Mouse (Mus musculus): ENCODE results near the gene Naa11.

Gene Naa11

DNA sequence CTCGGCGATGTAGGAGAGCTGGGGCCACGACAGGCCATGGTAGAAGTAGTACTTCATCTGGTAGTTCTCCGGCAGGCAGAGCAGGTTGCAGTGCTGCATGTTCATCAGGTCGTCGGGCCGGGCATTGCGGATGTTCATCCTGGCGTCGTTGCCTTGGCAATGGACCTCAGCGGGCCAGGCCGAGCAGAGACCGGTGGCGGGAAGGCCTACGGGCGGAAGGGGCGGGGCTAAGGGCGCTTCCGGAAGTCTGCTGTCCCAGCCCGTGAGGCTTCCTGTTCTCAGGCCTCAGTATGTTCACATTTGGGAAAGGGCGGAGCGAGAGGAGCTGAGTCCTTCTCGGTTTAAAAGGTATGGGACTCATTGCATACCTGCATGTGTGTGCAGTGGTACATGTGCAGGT is at the start of gene Naa11:
Gene Naa11 (minus strand): TSS at position 220 of the 400 bp plus-strand sequence.
- DNase-seq: no peak

DNA sequence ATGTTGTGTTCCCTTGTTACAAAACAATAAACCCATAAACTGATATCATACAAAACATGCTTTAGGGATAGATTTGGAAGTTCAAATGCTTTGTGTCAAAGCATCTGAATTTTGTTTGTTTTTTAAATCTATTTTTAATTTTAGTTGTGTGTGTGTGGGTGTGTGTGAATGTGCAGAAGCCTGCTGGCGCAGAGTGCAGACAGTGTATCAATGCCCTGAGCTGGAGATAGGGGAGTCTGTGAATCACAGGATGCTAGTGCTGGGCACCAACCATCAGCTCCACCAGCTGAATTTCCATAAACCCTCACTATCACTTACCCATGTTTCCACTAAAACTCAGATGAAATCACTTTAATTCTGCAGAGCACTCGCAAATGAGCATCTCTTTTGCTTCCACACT is 40.3 kb upstream of the Naa11 start:
- DNase-seq: no peak

DNA sequence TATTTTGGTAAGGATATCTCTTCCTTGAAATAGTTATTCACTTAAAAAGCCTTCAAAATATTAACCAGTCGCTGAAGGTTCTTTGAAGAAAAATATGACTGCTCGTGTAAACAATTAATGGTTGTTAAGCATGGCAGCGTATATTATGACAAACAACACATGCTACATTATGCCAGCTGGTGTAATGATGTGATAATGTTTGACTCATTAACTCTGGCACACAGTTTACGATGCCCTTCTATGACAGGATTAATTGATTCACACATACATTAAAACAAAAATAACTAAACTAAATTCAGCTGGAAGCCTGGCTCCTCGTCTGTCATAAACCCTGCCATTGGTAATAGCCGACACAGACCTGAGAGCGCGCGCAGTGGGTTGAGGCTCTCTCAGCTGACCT is 37.8 kb upstream of the Naa11 start:
- no peak for DNase-seq

DNA sequence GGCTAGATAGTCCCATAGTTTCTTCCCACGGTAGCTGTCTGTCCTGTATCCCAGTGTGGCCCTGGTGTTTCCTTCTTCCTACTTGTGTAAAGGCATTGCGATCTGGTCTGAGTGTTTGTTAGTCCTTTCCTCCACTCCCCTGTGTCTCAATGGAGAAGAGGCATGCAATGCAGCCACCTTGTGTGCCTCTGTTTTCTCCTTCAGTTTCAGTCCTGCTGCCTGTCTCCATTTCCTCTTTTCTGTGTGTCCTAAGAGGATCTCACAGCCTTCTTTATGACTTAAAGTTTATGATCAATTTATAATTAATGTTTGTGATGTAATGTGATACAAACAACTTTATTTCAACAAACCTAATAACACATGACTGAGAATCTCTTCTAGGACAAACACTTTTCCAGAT is 29.5 kb upstream of the Naa11 start:
- DNase-seq: no peak

DNA sequence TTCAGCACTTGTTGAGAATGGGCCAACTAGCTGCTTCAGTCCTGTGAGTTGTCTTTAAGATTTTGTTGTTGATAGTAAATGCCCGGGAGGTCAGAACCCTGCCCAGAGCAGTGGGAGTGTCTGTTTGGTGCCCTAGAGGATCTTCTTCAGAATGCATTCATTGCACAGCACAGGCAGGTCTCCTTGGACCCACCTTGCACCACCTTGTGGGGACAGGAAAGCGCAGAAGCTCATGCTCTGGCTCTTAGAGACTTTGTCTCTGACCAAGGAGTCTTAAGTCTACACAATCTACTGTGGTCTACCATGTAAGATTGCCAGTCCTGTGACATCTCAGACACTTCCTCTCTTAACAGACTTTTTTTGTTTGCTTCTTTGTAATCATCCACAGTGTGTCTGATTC is 25.0 kb upstream of the Naa11 start:
- no peak for DNase-seq

DNA sequence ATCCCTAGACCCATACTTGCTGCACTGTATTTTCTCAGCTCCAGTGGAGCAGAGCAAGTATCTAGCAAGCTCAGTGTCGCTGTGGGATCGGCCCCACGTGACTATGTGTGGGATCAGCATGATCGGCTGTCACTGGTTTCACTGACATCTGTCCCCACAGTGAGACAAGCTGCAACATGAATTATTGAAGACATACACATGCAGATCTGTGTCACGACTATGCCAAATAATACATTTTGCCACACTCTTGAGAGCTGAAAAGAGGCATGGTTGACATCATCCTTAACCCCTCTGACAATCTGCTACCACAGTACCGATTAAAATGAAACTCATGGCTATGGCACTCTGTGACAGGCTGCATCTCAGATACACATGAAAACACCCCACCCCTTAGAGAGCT is 23.7 kb upstream of the Naa11 start:
- no peak for DNase-seq

DNA sequence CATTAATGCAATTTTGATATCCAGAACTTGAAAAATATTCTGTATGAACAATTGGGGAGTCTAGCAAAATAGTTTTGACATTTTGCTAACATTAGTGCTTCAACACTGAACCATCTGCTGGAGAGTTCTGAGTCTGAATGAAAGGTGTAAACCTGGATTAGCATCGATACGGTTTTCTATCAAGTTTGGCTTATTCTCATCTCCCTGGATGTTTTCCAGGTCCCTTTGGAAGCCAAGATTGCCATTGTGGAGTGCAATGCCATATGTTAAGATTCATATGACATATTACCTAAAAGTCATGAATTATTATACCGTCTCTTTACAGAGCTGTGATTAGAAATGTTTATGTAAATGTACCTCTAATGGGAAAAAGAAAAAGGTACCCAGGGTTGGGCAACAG is 21.5 kb upstream of the Naa11 start:
- no peak for DNase-seq

DNA sequence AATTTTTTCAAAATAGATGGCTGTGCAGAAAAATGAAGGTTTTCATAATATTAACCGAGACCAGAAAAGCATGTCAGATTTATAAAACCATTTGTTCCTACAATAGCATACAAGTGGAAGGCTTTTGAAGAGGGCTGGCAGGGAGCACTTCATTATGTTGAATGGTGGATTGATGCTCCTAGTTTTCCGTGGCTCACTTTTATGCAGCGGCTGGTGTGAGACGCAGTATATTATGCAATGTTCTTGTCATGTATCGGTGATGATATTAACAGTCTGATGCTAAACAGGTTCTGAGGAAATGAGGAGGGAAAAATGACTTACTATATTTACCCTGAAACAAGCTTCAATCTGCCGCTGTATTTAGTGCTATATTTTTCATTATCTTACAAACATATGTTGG is 18.0 kb upstream of the Naa11 start:
- no peak for DNase-seq

DNA sequence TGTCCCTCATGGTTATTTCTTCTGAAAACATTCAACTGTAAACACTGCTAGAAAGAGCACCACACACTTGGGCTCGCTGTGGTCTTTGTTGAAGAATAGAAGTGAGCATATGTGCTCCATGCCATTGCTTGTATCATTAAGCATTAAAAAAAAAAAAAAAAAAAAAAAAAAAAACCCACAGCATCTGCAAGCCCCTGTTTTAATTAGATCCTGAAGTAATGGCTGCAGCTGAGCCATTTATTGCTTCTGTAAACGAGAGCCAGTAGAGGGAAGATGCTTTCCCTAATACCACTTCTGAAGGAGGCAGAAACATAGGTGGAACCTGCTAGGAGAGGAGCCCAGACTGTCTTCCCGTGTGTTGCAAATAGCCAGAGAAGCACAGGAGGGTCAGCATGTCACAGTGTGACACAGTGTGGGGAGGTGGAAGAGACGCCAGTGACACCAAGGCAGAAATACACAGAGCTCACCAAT is 17.1 kb upstream of the Naa11 start:
- DNase-seq: no peak

DNA sequence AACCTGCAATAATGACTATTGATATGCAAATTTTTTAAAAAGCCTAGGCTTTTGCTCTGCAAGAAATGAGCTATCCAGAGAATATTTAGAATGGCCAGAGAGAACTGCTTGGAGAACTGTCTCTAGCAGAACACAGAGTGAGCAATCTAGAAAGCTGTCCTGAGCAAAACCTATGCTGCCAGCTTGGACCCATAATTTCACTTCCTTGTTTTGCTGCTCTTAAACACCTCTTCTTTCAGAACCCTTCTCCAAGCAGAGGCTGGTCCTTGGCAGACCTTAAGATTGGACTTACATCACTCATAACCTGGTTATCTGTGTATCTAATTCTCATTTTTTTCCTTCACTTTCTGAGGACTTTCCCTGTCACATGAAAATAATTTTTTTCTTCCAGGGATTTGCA is 8.9 kb upstream of the Naa11 start:
- DNase-seq: no peak

DNA sequence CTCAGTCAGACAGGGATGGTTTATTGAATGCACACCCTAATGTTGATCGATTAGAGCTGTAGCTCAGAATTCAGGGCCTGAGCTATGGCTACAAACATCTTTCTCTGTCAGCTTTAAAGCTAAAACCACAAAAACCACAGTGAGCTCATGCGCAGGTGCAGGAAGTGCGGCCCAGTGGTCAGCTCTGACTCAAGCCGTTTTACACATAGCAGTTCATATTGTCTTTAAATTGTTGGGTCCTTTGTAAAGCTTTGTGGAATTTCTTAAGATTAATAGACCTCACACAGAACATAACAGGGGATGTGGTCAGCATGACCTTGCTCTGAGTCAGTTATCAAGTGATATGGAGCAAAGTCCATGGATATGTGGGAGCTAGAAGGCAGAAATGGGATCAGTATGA is 5.4 kb upstream of the Naa11 start:
- DNase-seq: no peak

DNA sequence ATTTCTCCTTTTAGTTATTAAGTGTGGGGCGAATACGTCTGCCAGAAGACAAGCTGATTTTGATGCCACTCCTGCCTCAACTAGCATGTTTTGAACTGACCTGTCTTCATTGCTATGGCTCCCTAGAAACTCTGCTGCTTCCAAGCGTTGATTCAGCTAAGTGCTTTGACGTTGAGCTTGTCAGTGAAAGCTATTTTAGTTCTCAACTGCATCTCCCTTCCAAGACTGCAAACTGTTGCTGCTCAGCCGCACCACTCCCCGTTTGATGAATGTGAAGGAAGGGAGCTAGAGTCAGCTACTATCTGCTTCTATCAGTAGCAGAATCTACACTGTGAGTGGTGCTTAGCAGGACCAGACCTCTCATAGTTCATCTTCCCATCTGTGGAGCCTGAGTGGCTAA is 4.6 kb downstream of the Naa11 start:
- DNase-seq: no peak

DNA sequence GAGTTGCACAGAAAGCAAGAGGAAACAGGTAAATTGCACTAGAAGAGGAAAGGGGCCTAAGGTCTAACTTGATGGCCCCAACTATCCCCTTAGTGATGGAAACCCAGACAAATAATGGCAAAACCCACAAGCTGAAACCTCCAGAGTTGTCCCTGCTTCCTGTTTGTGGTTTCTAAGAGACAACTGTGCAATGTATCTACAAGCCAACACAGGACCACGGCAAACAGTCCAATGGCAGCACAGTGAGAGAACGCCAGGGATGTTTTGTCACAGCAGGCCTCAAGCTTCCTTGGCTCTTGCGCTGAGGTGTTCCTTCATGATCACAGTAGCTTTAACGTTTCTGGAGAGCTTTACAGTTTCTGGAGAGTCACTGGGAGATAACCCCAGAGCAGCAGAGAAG is 7.8 kb downstream of the Naa11 start:
- DNase-seq: no peak

DNA sequence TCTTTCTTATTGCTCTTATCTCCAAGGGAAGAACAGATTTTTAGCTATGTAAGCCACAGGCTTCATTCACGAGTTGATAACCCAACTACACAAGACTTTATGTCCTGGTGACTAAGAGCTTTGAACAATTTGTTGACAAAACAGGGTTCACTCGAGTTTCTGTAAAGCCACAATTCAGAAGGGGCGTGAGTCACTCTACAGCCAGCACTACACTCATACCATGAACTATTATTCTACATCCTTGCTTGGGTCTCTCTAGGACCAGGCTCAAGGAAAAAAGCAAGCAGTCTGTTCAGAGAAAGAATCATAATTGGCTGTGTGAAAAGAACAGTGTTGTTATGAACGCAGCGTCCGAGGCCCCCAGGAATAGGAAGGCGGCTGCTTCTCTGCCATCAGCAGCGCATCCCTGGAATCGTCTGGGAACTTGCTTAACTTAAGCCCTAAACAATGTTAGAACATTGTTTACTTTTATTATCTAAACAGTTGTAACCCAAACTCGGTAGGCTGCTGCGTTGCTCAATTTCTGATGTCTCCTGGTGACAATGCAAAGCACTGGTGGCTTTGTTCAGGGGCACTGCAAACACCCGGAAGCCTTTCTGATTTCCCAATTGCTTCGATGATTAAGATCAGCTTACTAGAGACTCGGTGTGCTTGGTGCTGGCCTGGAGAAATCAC is 9.5 kb downstream of the Naa11 start:
- no peak for DNase-seq

DNA sequence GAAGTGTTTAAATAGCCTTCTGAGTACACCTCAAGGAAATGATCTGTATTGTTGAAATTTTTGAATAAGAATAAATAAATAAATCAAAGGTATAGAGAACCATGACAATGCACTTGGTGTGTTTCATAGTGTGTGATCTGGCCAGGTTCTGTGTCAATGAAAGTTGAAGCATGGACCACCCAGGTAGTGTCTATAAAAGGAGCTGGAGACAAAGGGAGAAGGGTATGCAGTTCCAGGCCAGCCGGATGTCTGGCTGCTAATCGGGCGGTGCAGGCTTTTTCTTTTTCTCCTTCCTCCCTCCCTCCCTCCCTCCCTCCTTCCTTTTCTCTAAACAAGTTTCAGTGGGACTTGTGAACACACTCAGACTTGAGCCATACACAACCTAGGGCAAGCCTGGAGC is 12.2 kb downstream of the Naa11 start:
- DNase-seq: no peak

DNA sequence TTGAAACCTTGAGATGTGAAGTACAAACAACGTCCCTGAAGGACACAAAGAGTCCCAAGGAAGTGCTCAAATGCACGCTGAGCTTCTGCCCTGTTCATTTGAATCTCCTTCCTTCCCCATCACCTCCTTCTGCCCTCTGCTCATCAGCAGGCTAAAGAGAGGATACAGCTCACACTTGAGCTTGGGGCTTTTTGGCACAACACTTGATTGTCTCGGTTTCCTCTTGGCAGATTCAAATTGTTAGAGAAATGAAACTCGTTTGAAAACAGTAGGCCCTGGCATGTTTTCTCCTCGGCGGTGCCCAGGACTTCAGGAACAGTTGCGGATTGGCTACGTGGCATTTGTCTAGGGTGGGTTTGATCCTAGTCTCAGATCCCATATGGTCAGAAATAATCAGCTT is 27.4 kb downstream of the Naa11 start:
- no peak for DNase-seq

DNA sequence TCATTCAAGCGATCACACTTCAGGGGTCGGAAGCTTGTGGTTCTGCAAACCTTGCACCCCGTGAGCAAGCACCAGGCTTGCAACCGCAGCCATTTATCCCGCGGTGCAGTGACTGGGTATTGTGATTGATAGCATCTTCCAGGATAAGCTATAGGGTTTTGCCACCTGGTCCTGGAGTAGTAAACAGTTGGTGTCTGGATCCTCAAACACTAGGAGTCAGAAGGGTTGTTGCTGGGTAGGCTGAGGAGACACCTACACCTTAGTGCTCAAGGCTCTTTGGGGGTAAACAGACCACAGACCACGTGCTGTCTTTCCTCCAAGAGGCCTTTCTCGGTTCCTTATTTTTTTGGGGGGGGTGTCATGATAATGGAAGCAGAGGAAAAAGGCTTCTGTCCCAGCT is 27.9 kb downstream of the Naa11 start:
- DNase-seq: no peak

DNA sequence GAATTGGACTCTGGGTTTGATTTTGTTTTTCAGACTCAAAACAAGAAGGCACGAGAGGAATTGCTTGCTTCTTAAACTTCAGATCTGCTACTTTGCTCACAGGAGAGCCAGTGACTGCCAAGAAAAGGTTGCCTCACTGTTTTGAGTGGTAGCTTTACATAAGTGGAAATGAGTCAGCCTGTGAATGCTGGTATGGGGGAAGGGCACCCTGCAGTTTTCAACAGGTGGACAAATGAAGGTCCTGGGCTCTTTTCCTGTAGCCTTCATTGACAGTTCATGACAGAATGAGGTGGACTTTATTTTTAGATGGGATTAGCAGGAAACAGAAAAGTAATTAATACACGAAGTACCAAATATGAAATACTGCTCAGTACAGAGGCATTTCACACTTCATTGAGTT is 29.6 kb downstream of the Naa11 start:
- DNase-seq: no peak

DNA sequence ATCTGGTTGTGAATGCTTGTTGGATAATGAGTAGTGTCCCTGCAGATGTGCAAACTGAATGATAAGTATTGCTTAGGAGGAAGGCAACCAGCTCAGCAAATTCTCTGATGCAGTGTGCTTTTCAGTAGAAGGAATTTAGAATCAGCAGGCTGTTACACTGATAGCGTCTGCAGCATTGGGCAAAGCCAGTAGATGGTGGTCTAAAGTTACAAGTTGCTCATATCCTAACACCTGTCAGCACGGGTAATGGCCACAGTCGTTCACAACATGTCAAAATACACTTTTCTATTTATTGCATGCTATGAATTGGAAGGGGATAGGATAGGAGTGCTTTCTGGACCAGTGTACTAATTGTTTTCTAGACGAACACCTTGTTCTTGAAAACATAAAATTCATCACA is 33.1 kb downstream of the Naa11 start:
- no peak for DNase-seq

DNA sequence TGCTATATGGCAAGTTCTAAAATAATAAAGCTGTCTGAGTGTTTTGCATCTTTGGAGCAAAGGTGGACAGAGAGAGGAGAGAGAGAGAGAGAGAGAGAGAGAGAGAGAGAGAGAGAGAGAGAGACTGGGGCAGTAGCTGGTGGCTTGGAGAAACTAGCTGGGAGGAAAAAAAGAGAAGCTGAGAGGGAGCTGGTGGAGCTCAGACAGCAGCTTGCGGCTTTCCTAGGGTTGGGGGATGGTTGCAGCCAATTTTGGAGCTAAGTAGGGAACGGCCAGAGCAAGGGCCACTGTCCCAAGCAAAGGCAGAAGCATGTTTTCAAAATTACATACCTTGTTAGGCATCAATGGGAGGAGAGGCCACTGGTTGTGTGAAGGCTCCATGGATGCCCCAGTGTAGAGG is 36.0 kb downstream of the Naa11 start:
- no peak for DNase-seq

DNA sequence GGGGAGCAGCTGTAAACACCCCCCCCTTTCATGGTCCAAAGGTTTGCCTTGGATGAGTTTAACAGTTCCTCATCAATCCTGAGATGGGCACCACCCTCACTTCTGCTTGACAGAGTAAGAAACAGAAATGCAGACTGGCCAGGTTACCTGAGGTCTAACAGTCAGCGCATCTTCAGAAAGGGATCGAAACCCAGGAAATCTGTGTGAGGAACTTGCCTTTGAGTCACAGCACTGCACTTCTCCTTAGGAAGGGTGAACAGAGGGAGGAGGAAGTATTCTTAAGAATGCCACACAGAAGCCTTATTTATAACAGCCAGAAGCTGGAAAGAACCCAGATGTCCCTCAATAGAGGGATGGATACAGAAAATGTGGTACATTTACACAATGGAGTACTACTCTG is 37.0 kb downstream of the Naa11 start:
- no peak for DNase-seq

DNA sequence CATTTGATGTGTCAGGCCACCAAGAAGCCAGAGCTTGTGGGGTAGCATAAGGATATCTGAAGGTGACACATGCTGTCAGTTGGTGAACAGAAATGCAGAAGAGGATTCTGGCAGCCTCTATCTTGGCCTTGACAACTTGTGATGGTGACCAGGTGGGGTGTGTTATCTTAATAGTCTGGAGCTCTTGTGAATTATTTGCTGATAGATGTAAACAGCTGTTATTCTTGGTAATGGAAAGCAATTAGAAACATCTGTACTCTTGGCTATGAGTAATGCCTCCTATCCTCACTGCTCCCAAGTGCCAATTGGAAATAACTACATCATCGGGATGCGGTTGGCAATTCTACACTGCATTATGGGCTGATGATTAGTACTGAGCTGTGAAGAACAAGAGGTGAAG is 43.4 kb downstream of the Naa11 start:
- no peak for DNase-seq

DNA sequence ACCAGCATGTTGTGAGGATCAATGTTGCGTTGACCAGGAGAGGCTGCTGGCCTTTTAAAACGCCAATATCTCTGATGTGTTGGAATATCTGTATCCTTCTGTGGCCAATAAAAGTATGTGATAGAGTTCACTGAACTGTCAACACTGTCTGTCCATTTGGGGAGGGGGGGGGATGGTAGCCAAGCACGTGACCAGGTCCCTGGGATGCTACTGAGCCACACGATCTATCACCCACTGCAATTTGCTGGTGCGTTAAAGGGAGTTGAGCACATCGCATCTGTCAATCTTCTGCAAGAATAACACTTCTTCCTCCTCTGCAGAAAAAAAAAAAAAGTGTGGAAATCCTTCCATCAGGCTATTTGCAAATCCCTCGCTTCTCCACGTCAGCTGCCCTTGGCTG is 43.9 kb downstream of the Naa11 start:
- DNase-seq: no peak

DNA sequence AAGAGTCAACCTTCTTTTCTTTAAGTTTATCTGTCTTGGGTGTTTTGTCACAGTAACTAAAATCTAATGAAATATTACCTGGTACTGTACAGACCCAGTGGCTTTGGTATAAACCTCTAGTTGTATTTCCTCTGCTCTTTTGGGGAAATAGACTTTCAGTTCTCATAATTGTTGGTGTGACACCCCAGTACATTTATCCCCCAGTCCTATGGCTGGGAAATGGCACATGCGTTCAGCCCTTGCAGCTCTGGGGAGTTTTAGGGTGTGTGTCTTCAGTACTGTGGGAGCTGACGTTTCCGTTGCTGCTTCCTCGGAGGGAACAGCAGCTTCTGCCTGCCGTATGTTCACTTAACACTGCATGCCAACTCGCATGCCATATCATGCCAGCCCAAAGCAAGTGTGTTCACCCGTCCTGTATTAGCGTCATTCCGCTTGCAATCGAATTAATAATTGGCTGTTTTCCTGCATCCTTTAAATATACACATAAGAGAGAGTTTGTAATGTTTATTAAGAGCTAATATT is 46.4 kb downstream of the Naa11 start:
- DNase-seq: no peak

DNA sequence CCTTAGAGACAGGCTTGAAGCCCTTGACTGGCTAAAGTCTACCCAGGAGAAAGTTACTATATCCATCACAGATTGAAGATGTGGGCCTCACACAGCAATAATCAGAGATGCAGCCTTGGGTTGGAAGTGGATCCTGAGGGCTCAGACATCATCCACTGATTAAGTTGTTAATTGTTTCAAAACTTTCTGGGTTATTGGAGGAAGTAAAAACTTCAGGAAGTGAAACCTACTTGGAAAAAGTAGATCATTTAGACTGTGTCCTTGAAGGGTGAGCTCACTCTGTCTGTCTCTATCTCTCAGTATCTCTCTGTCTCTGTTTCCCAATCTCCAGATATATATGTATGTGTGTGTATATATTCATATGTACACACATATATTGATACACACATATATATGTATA is 47.0 kb downstream of the Naa11 start:
- DNase-seq: no peak

All from kidney, postnatal 4 days (tissue).